Mouse (Mus musculus) spleen, postnatal 36 days (tissue): ENCODE data around the gene Ptprm.
A peak's percentile ranks its signal among the peaks of the same experiment; 100 is the strongest.

ENCODE experiments used
- DNase-seq, 2 experiments: peaks; one replicate each; pipeline ENCODE4 v3.0.0; 2022; ENCODE audit warnings: low spot score in 2 of 2, mixed read lengths in 1 of 2

The Ptprm gene

DNA sequence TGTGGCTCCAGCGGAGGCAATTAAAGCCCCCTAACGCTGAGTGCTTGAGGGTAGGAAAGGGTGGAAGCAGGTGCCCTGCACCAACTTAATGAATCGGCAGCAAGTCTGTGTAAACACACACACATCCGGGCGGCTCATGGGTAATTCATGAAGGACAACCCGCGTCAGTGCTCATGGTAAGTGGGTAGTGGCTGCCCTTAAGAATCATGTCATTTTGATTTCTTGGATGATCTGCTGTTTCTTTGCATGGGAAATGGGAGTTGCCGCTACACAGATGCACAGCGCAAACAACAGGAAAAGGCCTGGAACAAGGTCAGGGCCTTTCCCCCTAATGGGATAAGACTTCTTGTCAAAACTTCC, 633.3 kb downstream of the Ptprm start:
- DNase-seq, result no peak

DNA sequence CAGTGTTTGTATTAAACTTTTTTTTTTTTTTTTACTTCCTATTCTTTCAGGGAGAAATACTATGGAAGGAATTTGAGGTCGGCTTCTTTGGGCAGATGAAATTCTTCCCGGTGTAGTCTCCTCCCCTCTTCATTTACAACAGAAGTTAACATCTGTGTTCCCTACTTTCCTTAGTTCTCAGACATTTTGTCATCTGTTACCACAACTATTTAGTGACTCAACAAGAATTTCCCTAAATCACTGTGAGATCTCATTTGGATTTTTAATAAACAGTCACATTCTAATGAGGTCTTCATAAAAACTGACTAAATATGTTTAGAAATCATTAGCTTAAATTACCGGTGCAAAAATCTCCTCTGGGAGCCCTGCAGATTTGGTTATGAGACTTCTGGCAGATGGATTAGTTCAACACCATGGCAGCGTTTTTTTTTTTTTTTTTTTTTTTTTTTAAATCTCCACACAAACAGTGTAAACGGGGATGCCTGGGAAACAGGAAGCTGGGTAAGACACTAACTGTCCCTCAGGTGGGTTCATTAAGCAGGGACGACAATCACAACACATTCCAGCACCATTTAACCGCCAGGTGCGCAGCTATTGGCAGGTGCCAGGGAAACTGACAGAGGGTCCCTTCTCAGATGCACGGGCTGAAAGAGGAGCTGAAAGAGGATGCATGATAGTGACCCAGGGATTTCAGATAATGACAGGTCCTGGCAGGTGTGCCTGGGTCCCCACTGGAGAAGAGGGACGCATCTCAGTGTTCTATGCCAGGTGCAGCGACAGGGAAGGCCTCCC, 633.9 kb downstream of the Ptprm start:
- DNase-seq, result no peak

DNA sequence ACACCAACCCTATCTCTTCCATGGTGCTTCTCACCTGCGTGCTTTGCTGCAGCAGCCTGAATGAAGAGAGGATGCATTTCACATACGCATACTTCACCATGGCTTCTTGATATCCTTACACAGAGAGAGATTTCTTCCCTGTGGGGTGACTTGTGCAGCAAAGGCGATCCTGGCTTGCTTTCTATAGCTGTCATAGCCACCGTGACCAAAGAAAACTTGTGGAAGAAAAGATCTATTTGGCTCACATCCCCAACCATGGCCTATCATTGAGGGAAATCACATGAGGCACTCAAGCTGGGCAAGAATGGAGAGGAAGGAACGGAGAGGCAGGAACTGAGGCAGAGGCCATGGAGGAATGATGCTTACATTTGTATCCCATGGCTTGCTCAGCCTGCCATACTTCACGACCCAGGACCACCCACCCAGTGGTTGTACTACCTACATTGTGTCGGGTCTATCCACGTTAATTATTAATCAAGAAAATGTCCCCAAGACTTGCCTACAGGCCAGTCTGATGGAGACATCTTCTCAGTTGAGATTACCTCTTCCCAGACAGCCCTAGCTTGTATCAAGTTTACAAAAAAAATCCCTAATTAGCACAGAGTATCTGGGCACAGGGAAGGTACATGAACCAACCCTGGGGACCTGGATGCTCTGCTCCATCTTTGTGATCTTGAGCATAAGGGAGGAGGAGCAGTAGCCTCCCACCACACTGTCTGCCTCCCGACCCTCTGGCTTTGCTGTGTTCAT, 641.6 kb downstream of the Ptprm start:
- no peak for DNase-seq

DNA sequence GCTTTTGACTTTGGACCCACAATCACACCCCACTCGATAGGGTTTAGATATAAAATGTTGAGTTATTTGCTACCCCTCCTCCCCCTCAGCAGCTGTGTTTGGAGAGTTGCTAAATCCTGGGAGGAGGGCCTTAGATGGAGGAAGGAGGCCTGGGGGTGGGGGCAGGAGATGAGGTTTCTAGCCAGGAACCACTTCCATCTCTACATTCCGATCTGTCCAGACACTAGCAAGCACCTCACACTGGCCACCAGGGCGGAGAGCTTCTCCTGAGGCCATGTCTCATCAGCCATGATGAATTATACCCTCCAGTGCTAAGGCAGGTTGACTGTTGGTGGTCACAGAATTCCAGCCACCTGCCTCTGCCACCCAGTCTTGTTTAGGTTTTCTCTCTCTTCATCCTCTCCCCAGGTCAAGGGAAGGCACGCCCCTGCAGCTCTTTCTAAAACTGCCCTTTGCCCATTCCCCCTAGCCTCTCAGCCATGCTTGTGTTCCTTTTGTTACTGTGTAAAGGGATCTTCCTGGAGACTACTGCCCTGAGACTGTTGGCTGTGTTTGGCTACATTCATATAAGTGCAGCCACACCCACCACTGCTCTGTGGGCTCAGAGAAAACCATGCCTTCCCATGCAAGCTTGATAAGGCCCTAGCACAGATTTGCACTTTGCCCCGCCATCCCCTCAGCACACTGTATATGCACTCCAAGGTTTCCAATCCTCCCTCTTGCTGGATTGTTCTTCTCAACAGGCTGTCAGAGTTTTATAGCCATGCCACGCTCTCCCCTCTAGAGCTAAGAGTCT, 642.8 kb downstream of the Ptprm start:
- DNase-seq, result no peak

DNA sequence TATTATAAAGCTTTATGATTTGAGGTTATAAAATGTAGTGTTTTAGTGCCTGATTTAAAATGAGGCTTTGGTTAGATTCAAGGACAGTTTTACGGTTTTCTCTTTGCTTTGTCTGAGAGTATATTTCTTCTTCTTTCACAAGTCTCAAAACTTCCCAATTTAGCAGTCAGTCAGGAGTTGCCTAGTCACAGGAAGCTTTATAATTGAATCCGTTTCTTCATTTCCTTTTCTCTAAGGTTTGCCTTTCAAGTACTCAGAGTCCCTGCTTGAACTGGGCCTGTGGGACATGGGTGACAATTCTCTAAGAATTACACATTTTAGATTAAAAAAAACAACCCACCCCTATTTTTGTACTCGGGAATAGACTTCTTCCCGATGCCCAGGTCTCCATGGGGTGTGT, 643.7 kb downstream of the Ptprm start:
- DNase-seq, result no peak

DNA sequence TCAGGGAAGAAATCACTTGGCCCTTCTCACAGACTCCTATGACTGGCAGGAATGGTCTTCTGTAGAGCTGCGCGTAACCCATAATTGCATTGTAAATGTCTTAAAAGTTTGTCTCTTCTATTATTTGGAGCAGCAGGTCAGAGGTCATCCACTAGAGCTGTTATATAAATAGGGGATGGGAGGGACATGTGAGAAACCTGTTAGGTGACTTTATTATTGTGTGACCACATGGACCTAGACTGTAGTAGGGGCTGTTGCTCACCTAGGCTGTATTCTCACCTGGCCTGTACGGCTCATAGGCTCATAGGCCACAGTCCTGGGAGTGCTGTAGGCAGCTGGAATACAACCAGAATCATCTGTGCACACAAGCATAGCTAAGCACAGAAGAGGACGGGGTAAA, 645.5 kb downstream of the Ptprm start:
- DNase-seq, result no peak

DNA sequence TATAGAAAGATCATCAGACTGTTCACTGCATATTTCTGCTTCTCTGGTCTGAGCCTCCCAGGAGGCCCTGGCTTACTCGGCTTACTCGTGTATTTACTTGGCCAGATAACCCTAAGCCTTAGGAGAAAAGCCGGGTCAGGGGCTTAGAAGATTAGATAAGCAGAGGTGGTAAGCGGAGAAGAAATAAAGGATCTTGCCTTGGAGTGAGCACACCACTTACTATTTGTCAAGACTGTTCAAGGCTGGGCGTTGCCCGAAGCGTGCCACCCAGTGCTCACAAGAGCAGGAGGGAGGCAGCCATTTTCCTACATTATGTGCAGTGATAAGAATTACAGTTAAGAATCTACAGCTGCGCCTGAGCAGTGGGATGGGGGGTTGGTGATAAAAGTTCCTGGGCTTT, 646.6 kb downstream of the Ptprm start:
- DNase-seq, result no peak

DNA sequence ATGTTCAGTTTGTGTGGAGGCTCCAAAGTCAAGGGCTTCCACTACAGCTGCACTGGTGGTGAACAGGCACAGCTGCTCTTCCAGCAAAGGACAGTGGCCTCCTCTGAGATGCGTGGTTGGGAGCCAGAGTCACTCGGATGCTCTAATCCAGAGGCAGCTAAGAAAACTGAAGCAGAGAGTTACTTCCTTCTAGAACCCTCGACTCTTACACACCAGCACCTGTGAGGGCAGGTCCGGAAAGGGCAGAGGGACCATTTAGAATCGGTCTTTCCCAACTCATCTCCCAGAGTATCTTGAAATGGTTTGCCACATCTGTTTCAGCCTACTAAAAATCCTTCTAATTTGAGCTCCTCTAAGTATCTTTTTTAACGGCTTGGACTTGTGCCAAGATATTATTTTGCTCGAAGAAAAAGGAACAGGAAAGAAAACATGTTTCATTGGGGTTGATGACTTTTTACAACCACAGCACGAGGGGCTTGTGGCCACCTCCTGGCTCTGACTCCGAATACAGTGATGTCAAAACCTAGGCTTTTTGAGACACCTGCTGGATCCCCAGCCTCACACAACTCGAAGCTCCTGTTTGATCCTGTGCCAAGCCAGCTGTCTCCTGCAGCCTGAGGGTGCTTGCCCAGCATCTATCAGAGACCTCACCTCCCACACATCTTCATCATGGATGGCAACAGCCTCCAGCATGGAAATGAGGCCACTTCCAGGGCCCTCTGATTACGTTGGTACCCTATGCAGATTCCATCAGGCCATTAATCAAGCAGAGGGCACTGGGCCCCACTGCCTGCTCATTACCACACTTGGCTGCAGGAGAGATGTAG, 652.7 kb downstream of the Ptprm start:
- no peak for DNase-seq

DNA sequence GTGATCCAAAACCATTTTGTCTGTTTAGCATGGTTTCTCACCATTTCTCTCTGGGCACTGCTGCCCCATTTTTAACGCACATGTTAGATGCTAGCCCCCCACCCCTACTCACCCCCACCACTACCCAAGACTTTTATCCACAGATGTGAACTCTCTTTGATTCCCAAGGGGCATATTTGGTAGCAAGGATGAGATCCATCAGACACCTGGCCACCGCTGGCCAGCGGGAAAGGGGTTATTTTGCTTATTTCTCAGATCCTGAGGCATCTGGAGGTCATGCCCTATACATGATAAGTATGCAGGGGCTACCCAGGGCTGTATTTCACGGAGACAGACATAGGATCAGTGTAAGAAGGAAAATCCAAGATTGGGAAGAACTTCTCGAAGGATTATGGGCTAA, 654.4 kb downstream of the Ptprm start:
- no peak for DNase-seq

DNA sequence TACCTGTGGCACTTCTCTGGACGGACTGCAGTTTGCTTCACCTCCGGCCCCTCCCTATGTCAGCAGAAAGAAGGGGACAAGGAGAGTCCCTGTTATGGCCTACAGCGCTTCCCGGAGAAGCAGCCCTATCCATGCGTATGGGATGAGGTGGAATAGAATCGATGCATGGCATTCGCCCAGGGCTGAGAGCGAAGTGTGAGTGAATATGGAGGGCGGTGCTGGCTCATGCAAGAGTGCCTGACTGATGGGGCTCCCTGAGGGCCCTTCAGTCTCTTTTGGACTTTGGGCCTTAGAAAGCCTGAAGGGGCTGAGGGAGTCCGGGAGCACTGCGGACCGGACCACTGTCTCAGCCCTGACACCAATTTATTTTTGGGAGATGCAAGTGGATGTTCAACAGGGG, 656.6 kb downstream of the Ptprm start:
- DNase-seq, result no peak

DNA sequence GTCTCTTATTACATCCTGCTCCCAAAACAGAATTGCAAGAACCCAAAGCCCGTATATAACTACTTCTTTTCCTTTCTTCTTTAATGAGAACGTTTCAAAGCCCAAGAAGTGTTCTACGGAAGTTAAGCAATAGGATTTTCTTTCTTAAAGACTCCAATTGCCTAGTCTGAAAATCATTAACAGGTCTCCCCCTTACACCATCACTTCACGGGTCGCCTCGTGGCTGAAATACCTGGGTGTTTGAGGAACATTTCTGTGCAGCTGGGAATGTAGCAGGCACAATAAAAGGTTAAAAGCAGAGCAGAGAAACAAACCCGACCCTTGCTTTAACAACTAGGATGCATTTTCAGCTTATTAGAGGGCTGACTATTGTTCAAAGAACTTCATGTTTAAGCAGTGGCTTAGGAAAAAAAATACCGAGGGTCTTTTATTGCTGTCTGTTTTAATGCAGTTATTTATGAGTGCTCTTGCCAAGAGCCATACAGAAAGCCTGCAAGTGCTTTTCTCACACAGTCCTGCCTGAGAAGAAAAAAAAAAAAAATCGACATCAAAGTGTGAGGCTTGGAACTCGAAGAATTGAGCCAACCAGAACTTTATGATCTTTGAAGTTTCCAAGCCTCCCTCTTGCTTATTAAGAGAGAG, 657.6 kb downstream of the Ptprm start:
- DNase-seq, result no peak

DNA sequence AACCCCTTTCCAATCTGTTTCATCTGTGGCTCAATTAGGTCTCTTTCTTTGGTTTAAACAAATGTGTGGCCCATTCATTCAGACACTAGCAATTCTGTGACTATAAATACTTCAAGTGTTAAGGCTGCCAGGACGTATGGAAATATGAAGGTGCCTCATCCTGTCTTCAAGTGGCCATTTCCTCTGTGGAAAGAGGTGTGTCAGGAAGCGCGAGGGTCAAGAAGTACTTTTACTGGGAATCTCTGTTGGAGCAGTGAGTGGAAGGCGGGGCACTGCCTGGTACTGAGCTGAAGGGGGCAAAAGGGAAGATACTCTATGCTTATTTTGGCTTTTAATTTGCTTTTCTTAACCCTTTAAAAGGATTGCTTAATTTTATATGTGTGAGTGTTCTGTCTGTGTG, 659.9 kb downstream of the Ptprm start:
- DNase-seq, result no peak

DNA sequence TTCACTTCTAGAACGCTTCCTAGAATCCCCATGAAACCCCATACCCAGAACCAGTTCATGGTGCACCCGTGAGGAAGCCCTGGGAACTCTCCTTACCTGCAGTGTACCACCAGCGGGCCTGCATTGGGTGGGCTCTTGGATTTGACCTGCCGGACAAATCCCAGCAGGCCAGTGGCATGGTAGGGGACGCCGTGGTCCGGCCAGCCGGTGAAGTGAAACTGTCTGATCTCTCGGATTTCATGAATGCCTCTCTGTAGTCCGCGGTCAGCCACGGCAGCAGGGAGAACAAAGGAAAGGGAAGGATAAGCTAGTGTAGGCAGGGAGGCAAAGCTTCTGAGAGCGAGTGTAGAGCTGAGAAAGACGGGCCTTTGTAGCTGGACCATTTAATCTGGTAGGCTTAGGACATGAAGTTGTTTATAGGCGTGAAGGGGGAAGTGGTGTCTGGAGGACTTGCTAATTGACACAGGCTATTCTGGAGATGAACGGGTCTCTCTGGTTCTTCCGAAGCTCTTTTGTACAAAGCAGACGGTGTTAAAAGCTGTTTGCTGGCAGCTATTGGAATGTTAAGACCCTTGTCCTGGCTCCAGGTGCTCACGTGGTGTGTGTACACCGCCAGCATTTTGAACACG, 660.5 kb downstream of the Ptprm start:
- DNase-seq, result no peak

DNA sequence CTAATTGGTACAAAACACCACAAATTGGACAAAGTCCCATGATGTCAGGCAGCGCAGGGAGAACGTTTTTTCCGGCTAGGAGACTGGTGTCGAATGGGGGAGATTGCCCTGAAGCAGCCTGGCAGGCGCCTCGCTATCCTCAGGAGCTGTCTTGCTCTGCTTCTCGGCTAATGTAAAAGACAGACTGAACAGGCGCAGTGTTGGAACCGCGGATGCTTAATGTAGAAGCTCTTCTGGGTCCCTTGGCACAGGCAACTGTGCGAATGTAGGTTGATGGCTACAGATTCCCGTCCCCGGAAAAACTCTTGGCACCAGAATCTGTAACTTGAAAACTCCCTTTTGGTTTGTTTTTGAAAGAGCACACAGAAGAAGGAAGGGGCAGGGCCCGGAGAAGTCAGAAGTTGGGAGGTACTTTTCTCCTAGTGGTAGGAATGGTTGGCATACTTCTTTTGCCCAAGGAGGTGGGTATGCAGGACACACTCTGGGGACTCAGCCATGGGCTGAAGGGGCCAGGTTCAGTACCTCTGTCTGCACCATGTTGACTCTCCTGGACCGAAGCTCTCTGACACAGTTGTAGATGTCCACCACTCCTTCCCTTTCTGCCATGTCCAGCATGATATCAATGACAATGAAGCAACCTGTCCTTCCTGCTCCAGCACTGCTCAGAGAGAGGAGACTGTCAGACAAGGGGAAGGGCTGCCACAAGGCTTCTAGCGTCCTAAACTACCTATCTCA, 661.1 kb downstream of the Ptprm start:
- DNase-seq, result no peak

DNA sequence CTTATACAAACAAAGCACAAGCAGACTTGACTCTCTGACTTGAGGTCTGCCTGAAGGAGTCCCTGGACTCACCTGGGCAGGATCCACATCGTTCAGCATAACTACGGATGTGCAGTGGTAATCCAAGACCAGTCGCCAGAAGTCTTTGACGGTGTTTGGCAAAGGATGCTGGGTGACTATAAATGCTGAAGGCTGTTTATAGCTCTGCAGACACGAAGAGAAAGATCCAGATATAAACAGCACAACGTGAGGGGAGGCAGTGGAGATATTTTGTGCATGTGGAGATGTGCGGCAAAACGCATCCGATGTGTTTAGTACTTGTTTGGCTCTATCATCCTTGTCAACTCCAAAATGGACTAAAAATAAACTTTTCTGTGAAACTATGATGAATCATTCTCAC, 666.1 kb downstream of the Ptprm start:
- DNase-seq, result no peak

DNA sequence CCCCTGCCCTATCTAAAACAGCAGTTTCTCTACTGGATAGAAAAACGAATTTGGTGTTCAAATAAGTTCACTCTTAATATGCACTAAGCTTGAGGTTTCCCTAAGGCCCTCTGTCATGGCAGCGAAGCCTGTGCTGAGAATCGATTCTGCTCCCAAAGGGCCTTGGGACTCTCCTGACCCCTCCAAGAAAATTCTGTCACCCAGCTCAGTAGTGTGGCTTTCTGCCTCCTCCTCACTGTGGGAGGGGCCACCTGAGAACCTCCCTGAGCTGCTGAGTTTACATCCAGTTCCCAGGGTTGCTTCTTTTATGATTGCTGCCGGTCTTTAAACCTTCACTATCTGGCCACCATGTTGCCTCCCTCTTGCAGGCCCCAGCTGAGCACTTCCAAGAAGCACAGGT, 666.7 kb downstream of the Ptprm start:
- DNase-seq, result no peak

DNA sequence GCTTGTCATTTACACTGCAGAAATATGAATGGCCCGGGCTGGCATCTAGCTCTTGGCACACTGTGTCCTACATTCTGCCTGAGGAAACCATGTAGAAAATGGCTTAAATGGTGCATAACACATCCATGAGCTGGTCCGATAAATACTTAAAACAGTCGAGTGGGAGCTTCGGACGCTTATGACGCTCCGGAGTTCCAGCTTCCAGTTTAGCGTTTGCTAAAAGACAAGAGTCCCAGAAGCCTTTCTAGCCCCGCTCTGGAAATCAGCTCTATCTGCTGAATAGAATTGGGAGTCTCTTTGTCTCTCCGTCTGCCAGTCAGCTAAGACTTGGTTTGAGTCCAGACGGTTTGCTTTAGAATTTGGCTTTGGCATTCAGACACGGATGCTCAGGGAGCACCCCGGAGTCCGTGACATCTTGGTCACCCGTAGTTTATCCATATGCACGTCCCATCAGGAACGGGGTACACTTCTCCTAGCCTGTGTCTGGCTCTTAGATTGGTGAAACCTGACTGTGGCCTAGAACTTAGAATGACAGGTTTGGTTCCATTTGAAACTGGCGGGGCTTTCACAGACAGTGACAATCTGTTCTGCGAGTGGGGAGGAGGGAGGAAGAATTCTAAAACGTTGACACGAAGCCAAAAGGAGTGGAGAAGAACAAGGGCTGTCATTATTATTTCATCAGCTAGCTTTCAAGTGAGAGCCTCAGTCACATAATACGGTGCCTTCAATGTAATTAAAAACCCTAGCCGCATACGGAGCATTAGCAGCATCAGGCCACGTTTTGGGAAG, 667.4 kb downstream of the Ptprm start:
- DNase-seq, result no peak

DNA sequence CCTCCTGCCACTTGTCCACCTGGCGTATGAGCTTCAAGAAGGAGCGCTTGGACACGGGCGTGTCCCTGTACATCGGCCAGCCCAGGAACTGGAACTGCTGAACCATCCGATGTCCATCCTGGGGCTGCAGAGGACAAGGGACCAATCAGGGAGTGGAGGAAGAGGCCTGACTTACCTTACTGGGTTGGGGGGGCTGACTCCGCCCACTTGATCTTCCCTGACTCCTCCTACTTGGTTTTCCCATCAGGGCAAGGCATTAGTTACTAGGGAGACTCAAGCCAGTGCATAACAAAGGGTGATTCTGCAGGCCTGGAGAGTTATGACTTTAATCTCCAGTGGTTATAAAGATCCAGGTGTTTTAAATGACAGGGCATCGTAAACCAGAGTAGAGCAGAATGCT, 670.8 kb downstream of the Ptprm start:
- no peak for DNase-seq

DNA sequence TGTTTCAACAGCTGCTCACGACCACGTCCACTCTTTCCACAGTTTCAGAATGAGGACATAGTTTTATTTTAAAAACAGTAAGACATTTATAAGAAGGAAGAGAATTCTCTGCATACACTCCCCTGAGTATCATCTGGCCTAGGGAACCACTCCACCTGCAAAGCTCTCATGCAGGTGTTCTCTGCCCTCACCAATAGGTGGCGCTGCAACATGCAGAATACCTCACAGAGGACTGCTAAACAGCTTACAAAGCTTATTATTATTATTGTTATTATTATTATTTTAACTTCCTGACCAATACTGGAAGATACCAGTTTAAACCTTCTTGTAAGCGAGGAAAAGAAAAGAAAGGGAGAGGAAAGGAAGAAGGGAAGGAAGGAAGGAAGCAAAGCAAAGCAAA, 673.6 kb downstream of the Ptprm start:
- DNase-seq, result peak in 1 of 2 experiments; percentile 4
